In genomic region chrX:77473511-77473910, GRCm38 (mm10) we compare ENCODE assay signal across 30 mouse cellular contexts. TPM values are rescaled to one million over a fixed set of nuclear protein-coding genes. Genes with fewer than 3 reads are reported as not detected.
A peak's percentile ranks its signal among the peaks of the same experiment; 100 is the strongest.
DNase-seq lines count a peak whose midpoint lies in the region; ATAC-seq lines count a peak whose summit lies in the region.
"Had no signal": no experiment of that assay in that cellular context is flagged by ENCODE, and none has a peak within 500 bp of the region (broad histone marks: within the 10 kb centered on the region; RNA-seq: fewer than 3 reads in every experiment).

No protein-coding gene starts in this region.

- no peak overlapping the region for H3K4me2 ChIP-seq in intestine, embryonic 16.5 days (ENCODE audit: low read depth, low read length)
- no peak overlapping the region for H3K4me2 ChIP-seq in stomach, embryonic 14.5 days (replicated peaks; ENCODE audit: low read depth, low read length)
- H3K4me2 ChIP-seq in hindbrain, embryonic 12.5 days (replicated peaks) = no peak overlapping the region
- H3K4me2 ChIP-seq: embryonic facial prominence, embryonic 12.5 days; heart, embryonic 11.5 days; hindbrain, embryonic 13.5 days; limb, embryonic 13.5 days; lung, embryonic 14.5 days; midbrain, embryonic 11.5 days; neural tube, embryonic 12.5 days had no signal

- WGBS in intestine, embryonic 16.5 days = 65% methylated on average over 1 of the region's 1 CpGs
- 54% methylated on average over 1 of the region's 1 CpGs for WGBS in stomach, embryonic 14.5 days
- WGBS in forebrain, embryonic 10.5 days = 78% methylated on average over 1 of the region's 1 CpGs
- WGBS in hindbrain, embryonic 12.5 days = 80% methylated on average over 1 of the region's 1 CpGs

- peak; percentile 61 for DNase-seq in kidney, adult 9 months
- no peak for DNase-seq in kidney, postnatal 14 days
- DNase-seq in Muller cell, postnatal 12 days (ENCODE audit: inconsistent ontology term) = peak; percentile 27
- no peak for DNase-seq in forebrain, embryonic 10.5 days (ENCODE audit: extremely low spot score, low spot score)
- DNase-seq in cerebellum, adult 11-12 months = no peak
- DNase-seq: adrenal gland, postnatal 14 days; cerebellum, adult 11 months; cerebellum, adult 9-11 months; embryo, embryonic 11 days; gastrocnemius, adult 2 months; gastrocnemius, postnatal 36 days; heart, adult 18-20 months; heart, postnatal 36 days; lung, postnatal 36 days; right cerebral cortex, adult 18-20 months; right cerebral cortex, postnatal 4 days; thymus, postnatal 36 days had no signal

- H3K9me3 ChIP-seq in intestine, embryonic 16.5 days (ENCODE audit: control insufficient read depth, low read length) = no peaks in the 10 kb centered on the region
- no peaks in the 10 kb centered on the region for H3K9me3 ChIP-seq in stomach, embryonic 14.5 days (ENCODE audit: control insufficient read depth, low read depth, low read length)
- H3K9me3 ChIP-seq in forebrain, embryonic 10.5 days = no peaks in the 10 kb centered on the region
- no peaks in the 10 kb centered on the region for H3K9me3 ChIP-seq in hindbrain, embryonic 12.5 days (replicated peaks)
- H3K9me3 ChIP-seq: embryonic facial prominence, embryonic 12.5 days; hindbrain, embryonic 13.5 days; limb, embryonic 13.5 days; neural tube, embryonic 12.5 days had no signal

- ATAC-seq in intestine, embryonic 16.5 days = peak; percentile 91
- peak; percentile 61; the same call in 1 of the 2 replicates for ATAC-seq in stomach, embryonic 14.5 days (ENCODE audit: insufficient number of reproducible peaks, insufficient read depth, low FRiP score, low read depth)
- ATAC-seq in hindbrain, embryonic 12.5 days (ENCODE audit: low FRiP score) = no peak
- ATAC-seq: forebrain, embryonic 16.5 days; midbrain, embryonic 16.5 days had no signal

- no peak overlapping the region for H3K9ac ChIP-seq in intestine, embryonic 16.5 days (ENCODE audit: low read depth, low read length)
- H3K9ac ChIP-seq in stomach, embryonic 14.5 days (replicated peaks; ENCODE audit: low read depth, low read length) = no peak overlapping the region
- no peak overlapping the region for H3K9ac ChIP-seq in hindbrain, embryonic 12.5 days
- H3K9ac ChIP-seq: embryonic facial prominence, embryonic 12.5 days; hindbrain, embryonic 13.5 days; limb, embryonic 13.5 days; lung, embryonic 14.5 days; neural tube, embryonic 12.5 days had no signal

- no peaks in the 10 kb centered on the region for H3K4me1 ChIP-seq in intestine, embryonic 16.5 days (ENCODE audit: control insufficient read depth, insufficient read depth, low read length)
- H3K4me1 ChIP-seq in stomach, embryonic 14.5 days (ENCODE audit: control insufficient read depth, insufficient read depth, low read length) = no peaks in the 10 kb centered on the region
- H3K4me1 ChIP-seq in forebrain, embryonic 10.5 days = no peaks in the 10 kb centered on the region
- no peaks in the 10 kb centered on the region for H3K4me1 ChIP-seq in hindbrain, embryonic 12.5 days
- H3K4me1 ChIP-seq: embryonic facial prominence, embryonic 12.5 days; hindbrain, embryonic 13.5 days; limb, embryonic 13.5 days; neural tube, embryonic 12.5 days had no signal

- no peak overlapping the region for H3K27ac ChIP-seq in intestine, embryonic 16.5 days (ENCODE audit: low read length)
- no peak overlapping the region for H3K27ac ChIP-seq in stomach, embryonic 14.5 days (ENCODE audit: low read length)
- no peak overlapping the region for H3K27ac ChIP-seq in forebrain, embryonic 10.5 days
- H3K27ac ChIP-seq in hindbrain, embryonic 12.5 days = no peak overlapping the region
- H3K27ac ChIP-seq: embryonic facial prominence, embryonic 12.5 days; gastrocnemius, adult 2 months; hindbrain, embryonic 13.5 days; left cerebral cortex, adult 2 months; limb, embryonic 13.5 days; neural tube, embryonic 12.5 days had no signal

- H3K4me3 ChIP-seq in intestine, embryonic 16.5 days (ENCODE audit: low read length) = no peak overlapping the region
- no peak overlapping the region for H3K4me3 ChIP-seq in stomach, embryonic 14.5 days (ENCODE audit: low read depth, low read length)
- no peak overlapping the region for H3K4me3 ChIP-seq in forebrain, embryonic 10.5 days
- no peak overlapping the region for H3K4me3 ChIP-seq in hindbrain, embryonic 12.5 days
- H3K4me3 ChIP-seq: embryonic facial prominence, embryonic 12.5 days; gastrocnemius, adult 2 months; hindbrain, embryonic 13.5 days; left cerebral cortex, adult 2 months; limb, embryonic 13.5 days; neural tube, embryonic 12.5 days had no signal

- H3K27me3 ChIP-seq in intestine, embryonic 16.5 days (replicated peaks; ENCODE audit: control insufficient read depth, insufficient read depth, low read length) = no peaks in the 10 kb centered on the region
- H3K27me3 ChIP-seq in stomach, embryonic 14.5 days (ENCODE audit: control insufficient read depth, insufficient read depth, low read length) = no peaks in the 10 kb centered on the region
- no peaks in the 10 kb centered on the region for H3K27me3 ChIP-seq in forebrain, embryonic 10.5 days (ENCODE audit: poor library complexity, severe bottlenecking)
- H3K27me3 ChIP-seq in hindbrain, embryonic 12.5 days = no peaks in the 10 kb centered on the region
- H3K27me3 ChIP-seq: embryonic facial prominence, embryonic 12.5 days; hindbrain, embryonic 13.5 days; limb, embryonic 13.5 days; neural tube, embryonic 12.5 days had no signal

- H3K36me3 ChIP-seq in intestine, embryonic 16.5 days (ENCODE audit: control insufficient read depth, insufficient read depth, low read length) = no peaks in the 10 kb centered on the region
- no peaks in the 10 kb centered on the region for H3K36me3 ChIP-seq in stomach, embryonic 14.5 days (ENCODE audit: control insufficient read depth, insufficient read depth, low read length)
- no peaks in the 10 kb centered on the region for H3K36me3 ChIP-seq in forebrain, embryonic 10.5 days (replicated peaks)
- no peaks in the 10 kb centered on the region for H3K36me3 ChIP-seq in hindbrain, embryonic 12.5 days
- H3K36me3 ChIP-seq: embryonic facial prominence, embryonic 12.5 days; hindbrain, embryonic 13.5 days; limb, embryonic 13.5 days; neural tube, embryonic 12.5 days had no signal

RNA-seq across cellular contexts. Expression of gene Tbl1x, which starts 37.3 kb away (rescaled TPM):
- 49.6 and 53.3 TPM in 2 replicates for polyA plus RNA-seq in intestine, embryonic 16.5 days (2015; fragmentation: Nextera tagmentation; extraction: Ambion mirVana)
- 88.9 and 90.1 TPM in 2 replicates for polyA plus RNA-seq in stomach, embryonic 14.5 days (2014; fragmentation: Nextera tagmentation; extraction: Ambion mirVana)
- polyA plus RNA-seq in forebrain, embryonic 10.5 days (2016; fragmentation: Nextera tagmentation; extraction: Ambion mirVana) = 71.4 and 76.7 TPM in 2 replicates
- 59.8 and 62.5 TPM in 2 replicates for polyA plus RNA-seq in hindbrain, embryonic 12.5 days (2016; fragmentation: Nextera tagmentation; extraction: Ambion mirVana)

Comparison
In these comparisons a context has a peak if more than half of its experiments do, and no peak if none do; other contexts are left out.
1. DNase-seq: peak in kidney, adult 9 months (single experiment) and Muller cell, postnatal 12 days (single experiment); none in kidney, postnatal 14 days (single experiment), forebrain, embryonic 10.5 days (single experiment) and cerebellum, adult 11-12 months (single experiment).